Mouse (Mus musculus): ENCODE data around the gene Cyb561. TPM values are rescaled to one million over a fixed set of nuclear protein-coding genes. Genes with fewer than 3 reads are reported as not detected.

Gene Cyb561
- polyA plus RNA-seq, 1 experiment from 2014 or later = 34.0 TPM

DNA sequence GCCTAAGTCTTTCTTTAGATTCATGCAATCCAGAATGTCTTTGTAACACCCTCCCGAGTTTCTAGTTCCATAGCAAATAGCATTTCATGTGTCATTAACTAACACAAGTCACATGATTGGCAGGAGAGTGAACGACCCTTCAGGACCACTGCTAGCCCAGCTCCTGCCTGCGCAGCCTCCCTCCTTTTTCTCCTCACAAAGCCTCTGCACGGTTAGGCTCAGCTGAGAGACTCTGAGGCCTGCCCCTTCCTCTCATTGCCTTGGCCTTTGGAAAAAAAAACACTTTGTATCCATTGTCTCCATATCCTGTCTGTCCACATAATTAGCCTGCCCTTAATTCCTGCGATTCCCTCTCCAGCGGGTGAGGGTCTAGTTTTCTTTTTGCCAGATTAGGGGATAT, 4.4 kb upstream of the Cyb561 start:
- no peak for TF ChIP-seq CTCF (IDR thresholded peaks at IDR 0.05; ENCODE audit: low read depth)
- 44% methylated on average over 6 of the region's 6 CpGs for WGBS
- Histone ChIP-seq H3K4me1 (replicated peaks; ENCODE audit: insufficient read depth, low read length) (no peaks in the 10 kb centered on the region), H3K27me3 (ENCODE audit: insufficient read depth, low read length) (no peaks in the 10 kb centered on the region), H3K4me3 (replicated peaks; ENCODE audit: low read depth, low read length) (no peak overlapping the region), H3K9me3 (replicated peaks; ENCODE audit: low read length) (no peaks in the 10 kb centered on the region), H3K4me2 (ENCODE audit: low read length) (no peak overlapping the region), H3K36me3 (ENCODE audit: insufficient read depth, low read length) (no peaks in the 10 kb centered on the region), H3K9ac (ENCODE audit: low read depth, low read length) (no peak overlapping the region), H3K27ac (no peak overlapping the region)
- DNase-seq (ENCODE audit: low spot score) (no peak), ATAC-seq (replicated peaks; ENCODE audit: low FRiP score, low read depth) (no peak)

DNA sequence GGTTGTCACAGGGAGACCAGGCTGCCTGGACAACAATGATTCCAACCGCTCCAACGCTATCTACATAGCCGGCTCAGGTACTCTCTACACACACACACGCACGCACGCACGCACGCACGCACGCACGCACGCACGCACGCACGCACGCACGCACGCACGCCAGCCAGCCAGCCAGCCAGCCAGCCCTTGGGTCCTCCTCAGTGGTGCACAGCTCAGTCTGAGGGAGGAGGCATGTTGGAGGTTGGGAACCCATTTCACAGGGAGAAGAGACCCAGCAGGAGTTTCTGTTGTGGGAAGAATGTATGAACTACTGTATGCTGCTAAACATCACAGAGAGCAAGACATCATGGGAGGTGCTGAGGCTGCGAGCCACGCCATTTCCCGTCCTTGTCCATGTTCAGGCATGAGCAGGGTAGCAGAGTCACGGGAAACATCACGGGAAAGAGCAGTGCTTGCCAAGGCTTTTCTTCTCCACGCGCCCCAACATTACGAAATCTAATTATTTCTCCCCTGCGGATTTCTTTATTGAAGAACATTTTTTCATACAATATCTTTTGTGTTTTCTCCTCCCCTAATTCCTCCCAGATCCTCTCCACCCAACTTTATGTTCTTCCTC, 2.8 kb upstream of the Cyb561 start:
- no peaks in the 10 kb centered on the region for H3K36me3 ChIP-seq (ENCODE audit: insufficient read depth, low read length)
- no peak overlapping the region for H3K27ac ChIP-seq
- WGBS = 88% methylated on average over 28 of the region's 28 CpGs
- no peak for DNase-seq (ENCODE audit: low spot score)
- ATAC-seq (replicated peaks; ENCODE audit: low FRiP score, low read depth) = no peak
- no peak for TF ChIP-seq CTCF (IDR thresholded peaks at IDR 0.05; ENCODE audit: low read depth)
- H3K4me1 ChIP-seq (replicated peaks; ENCODE audit: insufficient read depth, low read length) = 0 out of 2 replicates have a peak, but pooled peaks cover 3% of the 10 kb centered on the region
- no peak overlapping the region for H3K4me2 ChIP-seq (ENCODE audit: low read length)
- H3K9ac ChIP-seq (ENCODE audit: low read depth, low read length) = no peak overlapping the region
- H3K27me3 ChIP-seq (ENCODE audit: insufficient read depth, low read length) = no peaks in the 10 kb centered on the region
- no peaks in the 10 kb centered on the region for H3K9me3 ChIP-seq (replicated peaks; ENCODE audit: low read length)
- no peak overlapping the region for H3K4me3 ChIP-seq (replicated peaks; ENCODE audit: low read depth, low read length)

DNA sequence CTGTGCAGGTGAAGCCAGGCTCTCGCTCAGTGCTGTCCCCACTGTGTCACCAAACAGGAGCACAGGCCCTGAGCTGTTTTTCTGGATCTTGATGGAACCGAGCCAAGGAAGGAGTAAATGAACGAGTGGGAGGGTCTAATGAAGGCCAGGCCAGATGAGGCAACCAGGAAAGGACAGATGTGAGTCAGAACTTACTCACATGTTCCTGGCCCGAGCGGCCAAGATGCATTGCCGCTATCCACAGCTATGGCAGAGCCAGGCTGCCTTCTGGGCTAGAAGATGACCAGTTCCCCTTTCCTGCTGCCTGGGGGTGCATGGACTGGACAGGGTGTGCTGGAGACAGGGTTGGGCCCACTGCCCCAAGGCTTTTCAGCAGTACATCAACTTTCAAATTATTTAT, 266 bp upstream of the Cyb561 start:
- DNase-seq (ENCODE audit: low spot score) (peak; percentile 27), ATAC-seq (replicated peaks; ENCODE audit: low FRiP score, low read depth) (peak; percentile 33; the same call in 1 of the 2 replicates)
- Histone ChIP-seq H3K4me3 (replicated peaks; ENCODE audit: low read depth, low read length) (no peak overlapping the region), H3K27me3 (ENCODE audit: insufficient read depth, low read length) (no peaks in the 10 kb centered on the region), H3K27ac (peak overlapping the region; percentile 72), H3K9ac (ENCODE audit: low read depth, low read length) (no peak overlapping the region), H3K36me3 (ENCODE audit: insufficient read depth, low read length) (no peaks in the 10 kb centered on the region), H3K4me1 (replicated peaks; ENCODE audit: insufficient read depth, low read length) (0 out of 2 replicates have a peak, but pooled peaks cover 3% of the 10 kb centered on the region), H3K4me2 (ENCODE audit: low read length) (no peak overlapping the region), H3K9me3 (replicated peaks; ENCODE audit: low read length) (no peaks in the 10 kb centered on the region)
- 56% methylated on average over 6 of the region's 6 CpGs for WGBS
- no peak for TF ChIP-seq CTCF (IDR thresholded peaks at IDR 0.05; ENCODE audit: low read depth)

DNA sequence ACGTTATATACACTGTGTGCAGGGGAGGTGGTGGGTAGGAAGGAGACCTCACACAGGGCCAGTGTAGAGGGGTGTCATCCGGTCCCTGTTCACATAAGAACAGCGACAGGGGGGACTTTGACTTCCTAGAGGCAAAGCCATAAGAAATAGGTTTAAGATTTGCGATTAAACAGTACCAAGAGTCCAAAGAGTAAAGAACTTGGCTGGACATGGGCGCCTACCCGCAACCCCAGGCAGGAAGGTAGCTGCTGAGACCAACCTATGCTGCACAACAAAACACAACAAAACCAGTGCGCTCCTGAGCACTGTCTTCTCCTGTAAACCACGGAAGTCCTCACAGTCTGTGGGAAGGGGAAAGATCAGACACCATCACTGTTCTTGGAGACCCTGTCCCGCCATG, 1.0 kb downstream of the Cyb561 start:
- Histone ChIP-seq H3K4me1 (replicated peaks; ENCODE audit: insufficient read depth, low read length) (0 out of 2 replicates have a peak, but pooled peaks cover 3% of the 10 kb centered on the region), H3K9ac (ENCODE audit: low read depth, low read length) (no peak overlapping the region), H3K36me3 (ENCODE audit: insufficient read depth, low read length) (no peaks in the 10 kb centered on the region), H3K27me3 (ENCODE audit: insufficient read depth, low read length) (no peaks in the 10 kb centered on the region), H3K4me3 (replicated peaks; ENCODE audit: low read depth, low read length) (no peak overlapping the region), H3K4me2 (ENCODE audit: low read length) (no peak overlapping the region), H3K9me3 (replicated peaks; ENCODE audit: low read length) (no peaks in the 10 kb centered on the region), H3K27ac (peak overlapping the region; percentile 72)
- ATAC-seq (replicated peaks; ENCODE audit: low FRiP score, low read depth) = peak; percentile 34; the same call in 1 of the 2 replicates
- no peak for DNase-seq (ENCODE audit: low spot score)
- TF ChIP-seq CTCF (IDR thresholded peaks at IDR 0.05; ENCODE audit: low read depth) = no peak
- WGBS = 87% methylated on average over 9 of the region's 9 CpGs

DNA sequence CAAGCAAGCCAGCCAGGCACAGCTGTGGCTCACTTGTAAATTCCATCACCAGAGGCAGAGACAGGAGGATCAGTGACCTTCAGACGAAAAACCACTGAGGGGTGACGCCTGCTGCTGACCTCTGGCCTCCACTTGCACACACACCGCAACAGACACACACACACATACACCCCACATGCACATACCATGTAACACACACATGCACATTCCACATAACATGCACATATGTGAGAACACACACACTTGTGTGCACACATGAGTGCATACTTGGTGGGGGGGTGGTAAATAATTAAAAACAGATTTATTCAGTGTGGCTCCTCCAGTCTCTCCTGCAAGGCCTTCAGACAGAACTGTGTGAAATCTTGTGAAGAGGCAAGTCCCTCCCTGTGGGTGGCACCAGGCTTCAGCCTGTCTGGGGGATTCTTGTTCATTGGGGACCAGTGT, 1.5 kb downstream of the Cyb561 start:
- Histone ChIP-seq H3K9me3 (replicated peaks; ENCODE audit: low read length) (no peaks in the 10 kb centered on the region), H3K4me1 (replicated peaks; ENCODE audit: insufficient read depth, low read length) (0 out of 2 replicates have a peak, but pooled peaks cover 3% of the 10 kb centered on the region), H3K9ac (ENCODE audit: low read depth, low read length) (no peak overlapping the region), H3K4me2 (ENCODE audit: low read length) (no peak overlapping the region), H3K27me3 (ENCODE audit: insufficient read depth, low read length) (no peaks in the 10 kb centered on the region), H3K4me3 (replicated peaks; ENCODE audit: low read depth, low read length) (no peak overlapping the region), H3K27ac (peak overlapping the region; percentile 72), H3K36me3 (ENCODE audit: insufficient read depth, low read length) (no peaks in the 10 kb centered on the region)
- no peak for TF ChIP-seq CTCF (IDR thresholded peaks at IDR 0.05; ENCODE audit: low read depth)
- 21% methylated on average over 3 of the region's 3 CpGs for WGBS
- ATAC-seq (replicated peaks; ENCODE audit: low FRiP score, low read depth) = peak; percentile 45
- DNase-seq (ENCODE audit: low spot score) = peak; percentile 42

DNA sequence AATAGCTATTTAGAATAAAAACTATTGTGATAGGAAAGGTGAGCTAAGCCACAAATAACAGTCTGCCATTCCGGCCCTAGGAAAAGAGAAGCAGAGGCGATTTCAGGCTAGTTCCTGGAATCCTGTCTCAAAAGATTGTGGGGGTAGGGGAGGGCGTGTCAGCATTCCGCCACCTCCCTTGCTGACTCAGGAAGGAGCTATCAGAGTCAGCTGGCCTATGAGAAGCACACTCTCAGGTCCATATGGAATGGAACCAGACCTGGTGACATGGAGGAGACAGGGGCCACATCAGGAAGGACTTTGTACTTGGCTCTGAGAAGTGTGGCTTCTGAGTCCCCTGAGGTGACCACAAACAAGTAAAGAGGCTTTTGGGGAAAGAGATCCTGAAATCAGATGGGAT, 2.6 kb downstream of the Cyb561 start:
- TF ChIP-seq CTCF (IDR thresholded peaks at IDR 0.05; ENCODE audit: low read depth) = no peak
- no peak for DNase-seq (ENCODE audit: low spot score)
- H3K9ac ChIP-seq (ENCODE audit: low read depth, low read length) = no peak overlapping the region
- peak overlapping the region; percentile 54 for H3K27ac ChIP-seq
- H3K4me1 ChIP-seq (replicated peaks; ENCODE audit: insufficient read depth, low read length) = 0 out of 2 replicates have a peak, but pooled peaks cover 3% of the 10 kb centered on the region
- WGBS = 46% methylated on average over 4 of the region's 4 CpGs
- H3K4me3 ChIP-seq (replicated peaks; ENCODE audit: low read depth, low read length) = no peak overlapping the region
- H3K36me3 ChIP-seq (ENCODE audit: insufficient read depth, low read length) = no peaks in the 10 kb centered on the region
- no peaks in the 10 kb centered on the region for H3K27me3 ChIP-seq (ENCODE audit: insufficient read depth, low read length)
- ATAC-seq (replicated peaks; ENCODE audit: low FRiP score, low read depth) = no peak
- no peak overlapping the region for H3K4me2 ChIP-seq (ENCODE audit: low read length)
- no peaks in the 10 kb centered on the region for H3K9me3 ChIP-seq (replicated peaks; ENCODE audit: low read length)

All from kidney, postnatal 0 days (tissue).